Mouse (Mus musculus) erythroblast, embryonic 14.5 days (primary cell): Measurements from ENCODE around the gene Gm28635. TPM values are rescaled to one million over a fixed set of nuclear protein-coding genes. Genes with fewer than 3 reads are reported as not detected.

ENCODE experiments used
- H3K27me3 ChIP-seq: 2 replicates; pipeline ENCODE4 v1.6.1; 2012; ENCODE audit warnings: inconsistent platforms; ENCODE audit not compliant: control insufficient read depth
- H3K36me3 ChIP-seq: 2 replicates; pipeline ENCODE4 v1.6.1; 2012; ENCODE audit warnings: mild to moderate bottlenecking, inconsistent platforms; ENCODE audit not compliant: control insufficient read depth
- H3K4me1 ChIP-seq: 2 replicates; pipeline ENCODE4 v1.6.1; 2012; ENCODE audit warnings: inconsistent platforms; ENCODE audit not compliant: control insufficient read depth
- H3K4me3 ChIP-seq: replicated peaks from 2 replicates; pipeline ENCODE3; 2012; ENCODE audit warnings: moderate library complexity, mild to moderate bottlenecking, inconsistent platforms
- H3K9me3 ChIP-seq: 2 replicates; pipeline ENCODE4 v1.6.1; 2012; ENCODE audit warnings: low read length, inconsistent platforms, mixed read lengths; ENCODE audit not compliant: control insufficient read depth
- GATA1 ChIP-seq: IDR thresholded peaks from 2 replicates; pipeline ENCODE4 v1.6.1; 2012; ENCODE audit warnings: low read length, inconsistent platforms, mixed read lengths
- TAL1 ChIP-seq: IDR thresholded peaks from 3 replicates; pipeline ENCODE4 v1.6.1; 2012; ENCODE audit warnings: low read length, inconsistent platforms, mixed read lengths
- polyA plus RNA-seq: library from polyadenylated mRNA; stranded (reverse); fragments of >175 nt; gene quantifications from 2 replicates; pipeline ENCODE4 v1.2.3, GENCODE M21; 2012

Gene Gm28635
- polyA plus RNA-seq, 1 experiment = not detected

- Histone ChIP-seq H3K27me3 (no peaks in the 10 kb centered on the region), H3K4me3 (no peak overlapping the region), H3K9me3 (no peaks in the 10 kb centered on the region), H3K4me1 (no peaks in the 10 kb centered on the region), H3K36me3 (no peaks in the 10 kb centered on the region)
- TF ChIP-seq TAL1 (no peak), GATA1 (no peak)
Measured at GRCm38 (mm10) chr2:84582286-84582685, 95.6 kb downstream of the Gm28635 start.

DNA sequence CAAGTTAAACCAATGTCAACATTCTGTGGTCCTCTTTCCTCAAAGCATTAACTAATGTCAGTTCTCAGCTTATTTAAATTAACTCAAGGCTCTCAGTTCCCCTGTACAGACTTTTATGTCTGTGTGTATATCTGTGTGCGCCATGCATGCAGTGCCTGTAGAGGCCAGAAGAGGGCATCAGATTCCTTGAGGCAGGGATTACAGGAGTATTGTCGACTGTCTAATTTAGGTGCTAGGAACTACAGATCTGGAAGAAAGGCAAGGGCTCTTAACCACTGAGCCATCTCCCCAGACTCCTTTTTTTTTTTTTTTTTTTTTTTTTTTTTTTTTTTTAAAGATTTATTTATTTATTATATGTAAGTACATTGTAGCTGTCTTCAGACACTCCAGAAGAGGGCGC is 96.6 kb downstream of the Gm28635 start:
- no peaks in the 10 kb centered on the region for H3K27me3 ChIP-seq
- no peaks in the 10 kb centered on the region for H3K4me1 ChIP-seq
- H3K9me3 ChIP-seq = no peaks in the 10 kb centered on the region
- H3K36me3 ChIP-seq = no peaks in the 10 kb centered on the region
- H3K4me3 ChIP-seq = no peak overlapping the region
- TF ChIP-seq TAL1 (no peak), GATA1 (no peak)

DNA sequence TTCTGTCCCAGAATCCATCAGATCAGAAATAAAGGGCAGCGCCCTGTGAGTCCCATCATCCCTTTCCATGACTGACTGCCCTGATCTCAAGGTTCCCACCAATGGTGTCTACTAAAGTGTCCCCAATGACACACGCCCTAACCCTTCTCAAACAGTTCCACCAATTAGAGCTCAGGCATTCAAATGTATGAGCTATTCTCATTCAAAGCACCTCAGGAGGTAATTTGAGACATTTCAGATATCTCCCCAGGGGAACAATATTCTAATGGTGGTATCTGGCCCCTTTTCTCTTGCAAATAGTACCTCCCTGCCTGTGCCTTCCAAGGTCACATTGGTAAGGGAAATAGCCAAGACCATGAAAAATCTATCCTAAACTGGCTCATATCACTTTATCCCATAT is 98.5 kb downstream of the Gm28635 start:
- H3K27me3 ChIP-seq = no peaks in the 10 kb centered on the region
- H3K36me3 ChIP-seq = no peaks in the 10 kb centered on the region
- no peaks in the 10 kb centered on the region for H3K4me1 ChIP-seq
- TF ChIP-seq TAL1 (no peak), GATA1 (no peak)
- H3K9me3 ChIP-seq = no peaks in the 10 kb centered on the region
- no peak overlapping the region for H3K4me3 ChIP-seq

DNA sequence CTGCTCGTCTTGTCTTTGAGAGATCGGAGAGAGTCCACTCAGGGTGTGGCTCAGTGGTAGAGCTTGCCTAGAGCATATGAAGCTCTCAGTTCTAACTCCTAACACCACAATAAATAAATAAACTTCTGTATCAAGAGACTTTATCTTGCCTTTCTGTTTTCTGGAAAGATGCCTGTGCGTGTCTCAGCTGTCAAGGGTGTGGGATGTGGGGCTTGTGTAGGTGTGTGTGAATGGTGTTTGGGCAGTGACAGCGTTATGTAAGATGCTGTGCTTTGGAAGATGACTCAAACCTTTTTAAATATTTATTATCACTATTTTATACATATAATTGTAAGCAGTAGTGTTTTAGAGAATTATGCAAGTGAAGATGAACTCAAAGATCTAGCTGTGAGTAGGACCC is 103.7 kb downstream of the Gm28635 start:
- no peak for TF ChIP-seq GATA1
- TF ChIP-seq TAL1 = no peak
- H3K27me3 ChIP-seq = no peaks in the 10 kb centered on the region
- no peaks in the 10 kb centered on the region for H3K4me1 ChIP-seq
- H3K9me3 ChIP-seq = no peaks in the 10 kb centered on the region
- H3K36me3 ChIP-seq = no peaks in the 10 kb centered on the region
- no peak overlapping the region for H3K4me3 ChIP-seq

- TF ChIP-seq GATA1 = no peak
- TF ChIP-seq TAL1 = no peak
- no peak overlapping the region for H3K4me3 ChIP-seq
- H3K9me3 ChIP-seq = no peaks in the 10 kb centered on the region
- H3K36me3 ChIP-seq = no peaks in the 10 kb centered on the region
- H3K4me1 ChIP-seq = peaks cover 4% of the 10 kb centered on the region; the same call in 1 of the 2 replicates
- no peaks in the 10 kb centered on the region for H3K27me3 ChIP-seq
Measured at GRCm38 (mm10) chr2:84556888-84557514, 120.8 kb downstream of the Gm28635 start.

Other genes with a start within 250 kb of the Gm28635 start
- 0.09 TPM in 1 of 2 replicates, not detected in the other for gene Tfpi, start 201.3 kb downstream of the Gm28635 start, polyA plus RNA-seq
- gene Ctnnd1, start 27.3 kb downstream of the Gm28635 start, polyA plus RNA-seq = 0.23 and 0.29 TPM in 2 replicates
- not detected in 2 replicates for gene Btbd18, start 19.0 kb downstream of the Gm28635 start, polyA plus RNA-seq
- gene Selenoh, start 7.3 kb downstream of the Gm28635 start, polyA plus RNA-seq = 19.5 and 22.6 TPM in 2 replicates
- gene Med19, start 361 bp upstream of the Gm28635 start, polyA plus RNA-seq = 3.0 and 3.1 TPM in 2 replicates
- 0.56 and 0.83 TPM in 2 replicates for gene Tmx2, start 1.1 kb upstream of the Gm28635 start, polyA plus RNA-seq
- gene Zdhhc5, start 37.1 kb upstream of the Gm28635 start, polyA plus RNA-seq = 5.5 and 5.9 TPM in 2 replicates
- 0.18 and 0.22 TPM in 2 replicates for gene Clp1, start 49.3 kb upstream of the Gm28635 start, polyA plus RNA-seq
- 145 and 156 TPM in 2 replicates for gene Ypel4, start 56.0 kb upstream of the Gm28635 start, polyA plus RNA-seq
- gene Gm19426, start 65.6 kb upstream of the Gm28635 start, polyA plus RNA-seq = 0.10 and 0.76 TPM in 2 replicates
- not detected in 2 replicates for gene Serping1, start 97.4 kb upstream of the Gm28635 start, polyA plus RNA-seq
- 9.9 and 22.9 TPM in 2 replicates for gene Ube2l6, start 120.8 kb upstream of the Gm28635 start, polyA plus RNA-seq
- gene Smtnl1, start 144.6 kb upstream of the Gm28635 start, polyA plus RNA-seq = 0.08 and 0.09 TPM in 2 replicates
- gene Timm10, start 149.0 kb upstream of the Gm28635 start, polyA plus RNA-seq = 0.90 and 0.99 TPM in 2 replicates
- gene Slc43a1, start 160.8 kb upstream of the Gm28635 start, polyA plus RNA-seq = 20.3 and 29.2 TPM in 2 replicates
- not detected in 2 replicates for gene Rtn4rl2, start 208.7 kb upstream of the Gm28635 start, polyA plus RNA-seq